Mouse (Mus musculus): ENCODE measurements around the gene Tpsg1.

DNA sequence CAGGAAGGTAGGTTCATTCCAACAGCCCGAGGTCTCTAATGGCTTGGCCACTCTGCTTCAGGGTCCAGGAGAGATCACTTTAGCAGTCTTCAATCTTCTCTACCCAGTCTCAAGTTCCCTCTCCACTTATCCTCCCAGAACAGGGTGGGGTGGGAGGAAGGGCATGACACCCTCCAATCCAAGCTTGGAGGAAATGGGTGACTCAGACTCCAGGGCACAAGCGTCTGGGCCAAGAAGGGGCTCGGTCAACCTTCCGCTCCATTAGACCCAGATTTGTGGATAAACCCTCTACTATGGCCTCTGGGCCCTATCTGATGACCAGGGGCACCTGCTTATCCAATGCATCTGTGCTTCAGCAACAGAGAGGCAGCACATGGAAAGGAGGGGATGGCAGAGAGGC is 23.6 kb upstream of the Tpsg1 start, which contains the start of gene Tpsab1:
- TF ChIP-seq CTCF (IDR thresholded peaks at IDR 0.05; ENCODE audit: borderline replicate concordance, insufficient read depth, low read length), result no peak
- no peak for TF ChIP-seq POLR2A (IDR thresholded peaks at IDR 0.05; ENCODE audit: low read depth, low read length)
